Mouse (Mus musculus): Measurements from ENCODE around the gene Myef2. TPM values are rescaled to one million over a fixed set of nuclear protein-coding genes. Genes with fewer than 3 reads are reported as not detected.
A peak's percentile ranks its signal among the peaks of the same experiment; 100 is the strongest.
"Not testable (repeated sequence)": the region's sequence is repeated elsewhere in the genome, so short reads cannot be mapped to it uniquely, and the experiment has no call there.

Gene Myef2
- polyA plus RNA-seq (2012; ENCODE audit: insufficient read depth, insufficient read length, missing spikeins), result 7.4 and 8.0 TPM in 2 replicates

DNA sequence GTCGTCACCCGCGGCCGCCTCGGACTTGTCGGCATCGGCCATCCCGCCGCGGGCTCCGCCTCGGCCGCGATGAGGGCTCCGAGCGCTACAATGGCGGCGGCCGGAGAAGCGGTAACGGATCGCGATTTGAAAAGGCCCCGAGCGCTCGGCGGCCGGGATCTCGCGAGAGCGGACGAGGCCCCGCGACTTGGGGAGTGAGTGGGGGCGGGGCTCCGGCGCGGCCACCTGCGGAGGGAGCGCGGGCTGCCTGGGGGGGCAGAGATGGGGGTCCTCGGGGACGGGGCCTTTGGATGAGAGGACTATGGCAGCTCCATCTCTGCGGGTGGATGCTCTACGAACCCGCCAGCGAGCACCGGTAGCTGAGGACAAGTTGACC is at the start of gene Myef2:
Gene Myef2, minus strand, starts transcription at position 185 of the 376 bp plus-strand sequence.
- H3K4me1 ChIP-seq (ENCODE audit: control insufficient read depth, insufficient read depth, insufficient read length, low read length), result no peaks in the 10 kb centered on the region
- no peak within 1 kb of the TSS; the same call in 1 of the 2 replicates for H3K27ac ChIP-seq (replicated peaks; ENCODE audit: low read depth, low read length)
- H3K4me3 ChIP-seq (ENCODE audit: insufficient read depth, low read depth, low read length), result peak within 1 kb of the TSS; percentile 87

DNA sequence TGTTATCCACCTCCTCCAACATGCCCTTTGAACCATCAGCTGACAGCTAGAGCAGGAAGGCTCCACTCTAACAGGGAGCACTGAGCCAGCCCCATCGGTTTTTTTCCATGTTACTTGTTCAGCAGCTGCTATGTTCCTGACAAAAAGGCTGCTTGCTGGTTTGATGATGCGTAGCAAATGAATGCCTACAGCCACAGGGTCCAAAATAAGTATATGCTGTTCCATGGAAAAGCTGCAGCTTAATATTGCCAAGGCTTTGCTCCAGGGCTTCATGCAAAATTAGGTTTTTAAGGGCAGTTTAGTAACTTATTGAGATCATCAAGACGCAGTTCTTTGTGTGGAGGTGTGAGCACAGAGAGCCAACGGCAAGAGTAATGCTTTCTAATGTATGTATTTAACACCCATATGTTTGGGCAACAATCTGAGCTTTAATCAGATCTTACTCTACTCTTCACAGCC is 38.6 kb upstream of the Myef2 start:
- H3K27ac ChIP-seq (replicated peaks; ENCODE audit: low read depth, low read length), result no peak overlapping the region
- no peaks in the 10 kb centered on the region for H3K4me1 ChIP-seq (ENCODE audit: control insufficient read depth, insufficient read depth, insufficient read length, low read length)
- H3K4me3 ChIP-seq (ENCODE audit: insufficient read depth, low read depth, low read length), result no peak overlapping the region

DNA sequence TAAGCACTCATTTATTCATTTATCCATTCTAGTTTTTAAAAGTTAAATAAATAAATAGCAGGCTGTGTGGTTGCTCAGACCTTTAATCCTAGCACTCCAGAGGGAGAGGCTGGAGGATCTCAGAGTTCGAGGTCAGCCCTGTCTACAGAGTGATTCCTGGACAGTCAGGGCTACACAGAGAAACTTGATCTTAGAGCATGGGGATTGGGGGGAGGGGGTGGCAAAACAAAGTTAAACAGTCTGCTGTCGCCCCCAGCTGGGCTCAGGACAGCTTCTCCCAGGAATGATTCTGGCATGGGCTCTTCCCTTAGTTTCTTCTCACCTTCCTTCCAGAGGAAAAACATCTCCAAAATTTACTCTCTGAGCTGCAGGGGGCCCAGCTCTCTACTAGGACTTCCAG is 32.0 kb upstream of the Myef2 start:
- no peak overlapping the region for H3K4me3 ChIP-seq (ENCODE audit: insufficient read depth, low read depth, low read length)
- no peaks in the 10 kb centered on the region for H3K4me1 ChIP-seq (ENCODE audit: control insufficient read depth, insufficient read depth, insufficient read length, low read length)
- no peak overlapping the region for H3K27ac ChIP-seq (replicated peaks; ENCODE audit: low read depth, low read length)

DNA sequence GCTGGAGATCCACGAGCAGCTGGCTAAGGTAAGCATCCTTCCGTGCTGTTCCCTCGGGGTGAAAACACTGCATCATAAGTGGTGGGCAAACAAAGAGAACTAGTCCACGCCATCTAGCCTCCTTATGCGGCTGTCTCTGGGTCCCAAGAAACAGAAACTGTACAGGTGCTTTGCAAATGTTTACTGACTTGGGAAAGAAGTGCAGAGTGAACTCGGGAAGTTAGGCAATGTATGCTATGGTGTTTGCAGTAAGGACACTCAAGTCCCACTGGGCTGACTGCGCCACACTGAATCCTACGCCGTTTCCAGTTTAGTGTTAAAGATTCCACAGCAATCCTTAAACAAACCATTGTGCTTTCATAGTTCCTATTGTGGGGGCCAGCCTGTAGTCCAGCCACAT is 30.8 kb upstream of the Myef2 start:
- Histone ChIP-seq H3K4me1 (ENCODE audit: control insufficient read depth, insufficient read depth, insufficient read length, low read length) (no peaks in the 10 kb centered on the region), H3K4me3 (ENCODE audit: insufficient read depth, low read depth, low read length) (no peak overlapping the region), H3K27ac (replicated peaks; ENCODE audit: low read depth, low read length) (no peak overlapping the region)

DNA sequence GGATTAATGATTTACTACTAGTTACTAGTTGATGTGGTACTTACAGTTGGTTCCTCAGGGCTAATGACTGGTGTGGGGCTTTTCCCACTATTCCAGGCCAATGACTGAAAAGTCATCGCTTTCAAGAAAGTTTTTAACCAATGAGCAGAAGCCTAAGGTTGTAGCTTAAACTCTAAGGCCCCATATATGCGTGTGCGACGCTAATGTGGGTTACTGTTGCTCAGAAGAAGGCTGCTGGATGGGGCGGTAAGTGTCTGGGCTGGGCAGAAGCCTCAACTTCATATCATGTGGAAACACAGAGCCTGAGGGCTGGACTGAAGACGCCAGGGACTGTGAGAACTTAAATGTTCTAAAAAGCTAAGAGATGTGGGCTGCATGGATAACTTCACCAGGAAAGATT is 28.9 kb upstream of the Myef2 start, which contains the start of gene Slc12a1:
Gene Slc12a1, plus strand, starts transcription at position 118 of the 400 bp plus-strand sequence.
- H3K4me3 ChIP-seq (ENCODE audit: insufficient read depth, low read depth, low read length), result no peak within 1 kb of the TSS
- no peak within 1 kb of the TSS for H3K27ac ChIP-seq (replicated peaks; ENCODE audit: low read depth, low read length)
- no peaks in the 10 kb centered on the region for H3K4me1 ChIP-seq (ENCODE audit: control insufficient read depth, insufficient read depth, insufficient read length, low read length)

DNA sequence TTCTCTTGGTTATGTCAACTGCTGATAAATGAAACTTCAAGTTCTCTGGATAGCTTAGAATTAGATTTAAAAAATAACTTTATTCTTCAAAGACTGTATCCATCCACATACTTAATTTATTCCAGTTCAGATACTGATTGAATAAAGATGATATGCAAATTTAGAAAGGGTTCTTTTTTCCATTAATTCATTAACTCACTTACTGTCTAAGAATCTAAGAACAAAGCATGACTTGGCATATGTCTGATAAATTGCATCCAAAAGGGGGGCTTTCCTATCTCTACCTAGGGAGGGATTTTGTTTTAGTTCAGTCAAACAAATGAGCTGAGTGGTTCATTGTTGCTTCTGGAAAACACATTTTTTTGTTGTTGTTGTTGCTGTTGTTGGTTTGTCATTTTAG is 18.9 kb upstream of the Myef2 start:
- H3K4me1 ChIP-seq (ENCODE audit: control insufficient read depth, insufficient read depth, insufficient read length, low read length), result no peaks in the 10 kb centered on the region
- H3K27ac ChIP-seq (replicated peaks; ENCODE audit: low read depth, low read length), result no peak overlapping the region
- no peak overlapping the region for H3K4me3 ChIP-seq (ENCODE audit: insufficient read depth, low read depth, low read length)

DNA sequence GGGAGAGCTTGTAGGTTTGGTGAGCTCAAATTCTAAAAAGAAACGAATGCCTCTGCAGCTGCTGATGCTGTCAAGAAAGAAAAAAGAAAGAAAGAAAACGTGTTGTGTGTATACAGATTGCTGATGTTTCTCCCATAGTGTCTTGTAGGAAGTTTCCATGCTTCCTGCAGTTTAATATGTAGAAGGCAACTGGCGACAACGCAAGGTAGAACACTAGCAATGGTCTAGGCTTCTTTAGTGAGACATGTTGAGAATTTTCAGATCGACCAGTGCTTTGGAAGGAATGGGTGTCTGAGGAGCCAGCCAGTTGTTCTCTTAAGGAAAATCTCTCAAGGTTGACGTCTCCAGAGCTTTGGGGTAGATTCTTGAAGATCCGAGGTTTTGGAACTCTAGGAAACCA is 13.4 kb upstream of the Myef2 start:
- H3K27ac ChIP-seq (replicated peaks; ENCODE audit: low read depth, low read length), result no peak overlapping the region
- no peaks in the 10 kb centered on the region; the same call in none of the 2 replicates for H3K4me1 ChIP-seq (ENCODE audit: control insufficient read depth, insufficient read depth, insufficient read length, low read length)
- no peak overlapping the region for H3K4me3 ChIP-seq (ENCODE audit: insufficient read depth, low read depth, low read length)

DNA sequence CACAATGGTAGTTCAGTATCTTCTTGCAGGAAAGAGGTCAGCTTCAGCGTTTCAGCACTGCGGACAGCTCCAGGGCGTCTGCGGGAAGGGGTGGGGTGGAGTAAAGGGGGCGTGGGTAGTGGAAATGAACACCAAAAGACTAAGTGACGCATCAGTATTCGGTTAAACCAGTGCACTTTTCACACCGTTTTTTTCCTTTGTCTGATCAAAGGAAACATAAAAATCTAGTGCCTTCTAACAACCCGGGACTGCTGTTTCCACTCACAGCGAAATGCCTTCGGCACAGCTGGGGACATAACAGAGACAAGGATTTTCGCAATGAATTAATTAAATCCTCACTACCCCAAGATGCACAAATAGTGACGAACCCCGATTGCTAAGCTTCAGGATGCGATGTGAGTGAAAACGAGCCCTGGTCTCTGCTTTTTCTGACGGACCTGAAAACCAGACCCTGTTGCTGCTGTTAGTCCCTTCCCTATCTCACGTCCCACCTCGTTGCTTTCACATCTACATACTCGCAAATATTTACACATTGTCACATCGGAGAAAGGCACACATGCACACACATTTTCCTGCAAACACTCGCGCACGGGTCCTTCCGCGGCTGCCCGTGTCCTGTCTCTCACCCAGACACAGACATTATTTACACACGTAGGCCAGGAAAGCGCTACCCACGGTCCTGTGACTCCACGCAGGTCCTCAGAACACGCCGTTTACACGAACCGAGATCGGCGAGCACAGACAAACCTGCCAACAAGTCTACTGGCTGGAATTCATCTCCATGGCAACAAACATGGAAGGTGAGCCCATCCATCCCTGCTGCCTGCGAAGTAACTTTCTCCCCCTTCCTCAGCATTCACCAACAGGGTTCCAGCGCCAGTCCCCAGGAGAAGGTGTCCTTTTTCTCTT is 12.7 kb upstream of the Myef2 start, which contains the start of gene Ctxn2:
Gene Ctxn2, plus strand, starts transcription at position 790 of the 909 bp plus-strand sequence.
- Histone ChIP-seq H3K4me1 (ENCODE audit: control insufficient read depth, insufficient read depth, insufficient read length, low read length) (no peaks in the 10 kb centered on the region; the same call in none of the 2 replicates), H3K4me3 (ENCODE audit: insufficient read depth, low read depth, low read length) (no peak within 1 kb of the TSS), H3K27ac (replicated peaks; ENCODE audit: low read depth, low read length) (no peak within 1 kb of the TSS)

DNA sequence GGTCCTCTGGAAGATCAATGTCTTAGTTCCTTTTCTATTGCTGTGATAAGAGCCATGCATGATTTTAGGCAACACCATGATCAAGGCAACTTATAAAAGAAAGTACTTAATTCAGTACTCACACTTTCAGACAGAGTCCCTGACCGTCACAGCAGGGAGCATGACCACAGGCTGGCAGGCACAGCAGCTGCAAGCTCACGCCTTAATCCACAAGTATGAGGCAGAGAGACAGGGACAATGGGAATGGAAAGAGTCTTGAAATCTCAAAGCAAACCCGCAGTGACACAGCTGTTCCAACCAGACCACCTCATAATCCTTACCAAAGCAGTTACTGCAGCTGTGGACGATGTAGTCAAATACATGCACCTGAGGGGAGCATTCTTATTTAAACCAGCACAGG is 10.7 kb upstream of the Myef2 start:
- no peak overlapping the region for H3K27ac ChIP-seq (replicated peaks; ENCODE audit: low read depth, low read length)
- H3K4me3 ChIP-seq (ENCODE audit: insufficient read depth, low read depth, low read length), result no peak overlapping the region
- no peaks in the 10 kb centered on the region; the same call in none of the 2 replicates for H3K4me1 ChIP-seq (ENCODE audit: control insufficient read depth, insufficient read depth, insufficient read length, low read length)

DNA sequence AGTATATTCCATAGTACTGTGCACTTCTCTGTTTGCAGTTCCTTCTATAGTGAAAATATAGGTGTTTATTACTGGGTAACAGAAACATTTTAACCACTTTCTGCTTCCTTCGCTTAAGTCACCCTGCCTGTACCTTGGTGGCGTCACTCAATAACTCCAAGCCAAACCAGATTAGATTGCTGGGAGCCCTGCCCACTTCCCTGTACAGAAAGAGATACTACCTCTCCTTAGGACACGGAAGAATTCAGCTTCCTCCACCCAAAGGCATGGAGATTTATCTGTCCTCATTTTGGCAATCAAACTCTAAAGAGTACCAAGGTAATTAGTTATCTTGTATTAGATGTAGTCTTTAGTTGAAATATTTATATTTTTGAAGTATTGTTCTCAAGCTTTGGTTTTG is 3.3 kb upstream of the Myef2 start:
- Histone ChIP-seq H3K4me3 (ENCODE audit: insufficient read depth, low read depth, low read length) (no peak overlapping the region), H3K4me1 (ENCODE audit: control insufficient read depth, insufficient read depth, insufficient read length, low read length) (no peaks in the 10 kb centered on the region), H3K27ac (replicated peaks; ENCODE audit: low read depth, low read length) (no peak overlapping the region)

DNA sequence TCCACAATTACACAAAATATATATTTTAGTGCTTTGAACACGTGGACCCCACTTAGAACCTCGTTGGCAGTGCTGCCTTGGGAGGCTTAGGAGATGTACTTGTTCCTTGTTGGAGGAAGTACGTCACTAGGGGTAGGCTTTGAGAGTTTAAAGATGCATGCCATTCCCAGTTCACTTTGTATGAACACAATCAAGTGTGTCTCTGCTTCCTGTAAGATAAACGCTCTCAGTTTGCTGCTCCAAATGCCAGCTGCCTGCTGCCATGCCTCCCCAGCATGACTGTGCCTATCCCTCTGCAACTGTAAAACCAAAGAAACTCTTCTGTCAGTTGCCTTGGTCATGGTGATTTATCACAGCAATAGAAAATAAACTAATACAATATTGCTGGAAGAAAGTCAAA is 2.4 kb upstream of the Myef2 start:
- no peaks in the 10 kb centered on the region for H3K4me1 ChIP-seq (ENCODE audit: control insufficient read depth, insufficient read depth, insufficient read length, low read length)
- H3K27ac ChIP-seq (replicated peaks; ENCODE audit: low read depth, low read length), result no peak overlapping the region
- H3K4me3 ChIP-seq (ENCODE audit: insufficient read depth, low read depth, low read length), result no peak overlapping the region

DNA sequence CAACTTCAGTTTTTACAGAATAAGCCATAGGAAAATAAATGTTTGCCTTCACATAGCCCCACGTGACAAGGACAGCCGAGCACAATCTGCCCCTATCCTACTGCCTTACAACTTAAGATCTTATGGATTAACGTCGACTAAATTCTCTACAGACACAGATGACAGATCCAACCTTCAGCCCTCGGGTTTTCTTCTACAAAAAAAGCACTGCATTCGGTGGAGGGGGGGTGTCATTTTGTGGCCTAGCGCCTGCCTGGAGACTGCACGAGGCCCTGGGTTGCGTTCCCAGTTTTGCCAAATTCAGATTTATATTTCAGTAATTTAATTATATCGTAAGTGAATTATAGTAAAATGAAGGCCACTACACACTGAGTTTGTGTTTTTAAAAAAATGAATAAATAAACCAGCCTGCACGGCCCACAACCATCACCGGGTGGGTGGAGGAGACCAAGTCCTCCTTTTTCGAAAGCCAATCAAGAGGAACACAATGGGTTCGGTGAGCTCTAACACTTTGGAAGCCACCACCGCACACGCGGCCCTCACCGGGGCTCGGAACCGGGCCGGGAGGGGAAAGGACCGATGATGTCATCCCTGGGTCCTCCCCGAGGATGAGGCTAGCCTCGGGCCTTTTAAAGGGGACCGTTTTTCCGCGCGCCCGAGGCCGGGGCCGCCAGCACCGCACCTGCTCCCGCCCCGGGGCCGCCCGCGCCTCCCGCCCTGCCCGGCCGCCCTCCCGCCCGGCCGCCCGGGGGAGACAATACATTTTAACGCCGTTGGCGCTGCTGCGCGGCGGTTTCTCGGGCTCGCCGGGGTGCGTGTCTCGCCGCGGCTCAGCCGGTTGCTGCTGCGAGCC is 611 bp downstream of the Myef2 start:
- no peak overlapping the region; the same call in 1 of the 2 replicates for H3K27ac ChIP-seq (replicated peaks; ENCODE audit: low read depth, low read length)
- H3K4me3 ChIP-seq (ENCODE audit: insufficient read depth, low read depth, low read length), result peak overlapping the region; percentile 87
- no peaks in the 10 kb centered on the region for H3K4me1 ChIP-seq (ENCODE audit: control insufficient read depth, insufficient read depth, insufficient read length, low read length)

DNA sequence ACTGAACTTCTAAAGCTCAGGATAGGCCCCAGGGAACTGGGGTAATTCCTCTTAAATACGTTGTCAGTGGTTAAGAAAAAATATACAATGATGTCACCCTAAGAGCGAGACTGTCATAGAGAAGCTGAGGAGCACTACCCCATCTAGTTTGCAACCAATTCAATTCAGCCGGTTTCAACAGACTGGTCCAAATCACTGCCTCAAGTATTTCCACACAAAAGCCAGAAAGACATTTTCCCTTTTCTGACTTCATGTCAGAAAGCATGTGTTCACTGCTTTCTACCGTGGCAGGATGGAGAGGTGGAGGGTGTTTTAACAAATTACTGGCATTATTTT is 1.2 kb downstream of the Myef2 start:
- peak overlapping the region; percentile 87 for H3K4me3 ChIP-seq (ENCODE audit: insufficient read depth, low read depth, low read length)
- H3K27ac ChIP-seq (replicated peaks; ENCODE audit: low read depth, low read length), result no peak overlapping the region
- no peaks in the 10 kb centered on the region for H3K4me1 ChIP-seq (ENCODE audit: control insufficient read depth, insufficient read depth, insufficient read length, low read length)

DNA sequence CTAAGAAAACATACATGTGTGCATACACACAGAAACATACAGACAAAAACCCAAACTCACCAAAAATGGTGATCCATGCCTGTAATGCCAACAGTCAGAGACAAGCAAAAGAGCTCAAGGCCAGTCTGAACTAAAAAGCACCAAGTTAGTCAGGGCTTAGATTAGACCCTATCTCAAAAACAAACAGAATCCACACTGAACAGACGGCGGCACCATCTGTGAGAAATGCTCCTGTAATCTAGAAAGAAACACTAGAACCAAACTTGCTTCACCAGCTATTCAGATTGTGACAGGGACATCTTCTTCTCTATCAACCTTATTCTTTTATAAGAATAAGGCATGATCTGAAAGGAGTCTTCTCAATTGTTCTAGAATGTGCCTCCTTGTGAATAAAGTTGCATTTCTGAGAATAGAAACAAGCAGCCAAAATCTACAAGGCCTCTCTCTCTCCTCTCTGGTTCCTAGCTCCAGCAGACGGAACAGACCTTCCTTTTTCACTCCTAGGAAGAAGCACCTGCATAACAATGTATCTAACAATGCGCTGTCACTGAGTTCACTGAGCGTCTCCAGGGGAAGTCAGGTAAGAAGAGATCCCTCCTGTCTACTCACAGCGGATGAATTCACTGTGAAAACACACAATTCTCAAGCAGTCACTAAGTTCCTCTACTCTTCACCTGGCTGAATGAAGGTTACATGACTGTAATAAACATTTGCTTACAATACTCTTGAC is 3.9 kb downstream of the Myef2 start:
- H3K27ac ChIP-seq (replicated peaks; ENCODE audit: low read depth, low read length), result no peak overlapping the region
- H3K4me3 ChIP-seq (ENCODE audit: insufficient read depth, low read depth, low read length), result no peak overlapping the region
- no peaks in the 10 kb centered on the region for H3K4me1 ChIP-seq (ENCODE audit: control insufficient read depth, insufficient read depth, insufficient read length, low read length)

DNA sequence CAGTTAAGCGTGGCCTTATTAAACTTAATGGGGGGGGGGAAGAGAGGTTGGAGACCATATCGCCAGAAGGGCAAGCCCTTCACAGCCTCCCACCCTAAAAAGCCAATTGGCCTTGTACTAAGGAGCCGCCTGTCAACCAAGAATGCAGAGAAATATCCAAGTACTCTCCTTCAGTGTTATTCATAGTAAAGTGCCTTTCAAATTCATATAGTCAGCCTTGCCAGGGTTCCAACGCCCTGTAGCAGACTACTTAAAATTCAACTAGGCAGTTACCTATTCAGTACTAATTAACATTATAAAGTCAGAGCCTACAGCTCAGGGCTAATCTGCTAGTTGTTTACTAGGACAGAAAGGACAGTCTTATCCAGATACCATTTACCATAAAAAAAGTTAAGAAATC is 16.9 kb downstream of the Myef2 start:
- H3K4me3 ChIP-seq (ENCODE audit: insufficient read depth, low read depth, low read length); H3K4me1 ChIP-seq (ENCODE audit: control insufficient read depth, insufficient read depth, insufficient read length, low read length); H3K27ac ChIP-seq (replicated peaks; ENCODE audit: low read depth, low read length): not testable (repeated sequence)
